Mouse (Mus musculus) brown adipose tissue, adult 24 weeks (tissue): ENCODE data around the gene Csrnp2. TPM values are rescaled to one million over a fixed set of nuclear protein-coding genes. Genes with fewer than 3 reads are reported as not detected.
"Not testable (repeated sequence)": the region's sequence is repeated elsewhere in the genome, so short reads cannot be mapped to it uniquely, and the experiment has no call there.

ENCODE experiments used
- H3K27ac ChIP-seq: fragments of 200-500 bp; replicated peaks from 2 replicates; pipeline ENCODE4 v1.5.1; 2012; ENCODE audit warnings: low read depth, mild to moderate bottlenecking, low read length
- H3K4me1 ChIP-seq: fragments of 200-500 bp; 2 replicates; pipeline ENCODE4 v1.6.1; 2012; ENCODE audit warnings: low read length, mixed read lengths; ENCODE audit not compliant: control insufficient read depth, insufficient read depth, insufficient read length
- H3K4me3 ChIP-seq: fragments of 200-500 bp; 2 replicates; pipeline ENCODE4 v1.5.1; 2012; ENCODE audit warnings: low read depth, mild to moderate bottlenecking, low read length, moderate library complexity; ENCODE audit not compliant: insufficient read depth
- polyA plus RNA-seq: library from polyadenylated mRNA; stranded (reverse); fragments of >200 nt; gene quantifications from 2 replicates; pipeline ENCODE4 v1.2.4, GENCODE M21; 2012; ENCODE audit not compliant: missing spikeins, insufficient read depth, insufficient read length

The Csrnp2 gene
- polyA plus RNA-seq, result 1.5 and 1.7 TPM in 2 replicates

DNA sequence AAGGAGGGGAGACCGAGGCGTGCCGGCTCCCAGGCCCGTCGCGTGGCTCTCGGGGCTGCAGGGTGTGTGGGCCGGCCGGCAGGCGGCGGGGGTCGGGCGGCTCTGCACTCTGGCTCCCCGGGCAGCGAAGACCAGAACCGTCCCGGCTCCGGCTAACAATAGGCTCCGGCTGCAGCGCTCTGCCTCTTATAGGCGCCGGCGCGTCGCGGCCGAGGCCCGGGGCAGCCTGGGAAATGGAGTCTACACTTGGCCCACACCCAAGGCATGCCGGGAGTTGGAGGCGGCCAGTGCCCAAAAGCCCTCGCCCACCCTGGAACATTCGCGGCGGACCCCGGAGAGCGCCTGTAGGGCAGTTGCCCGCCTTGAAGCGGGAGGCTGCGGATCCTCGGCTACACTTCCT lies at the start of gene Csrnp2:
Gene Csrnp2 (minus strand): TSS at position 387 of the 400 bp plus-strand sequence.
- peak within 1 kb of the TSS; percentile 71 for H3K4me3 ChIP-seq
- peaks cover 8% of the 10 kb centered on the region; the same call in 1 of the 2 replicates for H3K4me1 ChIP-seq
- no peak within 1 kb of the TSS; the same call in 1 of the 2 replicates for H3K27ac ChIP-seq

DNA sequence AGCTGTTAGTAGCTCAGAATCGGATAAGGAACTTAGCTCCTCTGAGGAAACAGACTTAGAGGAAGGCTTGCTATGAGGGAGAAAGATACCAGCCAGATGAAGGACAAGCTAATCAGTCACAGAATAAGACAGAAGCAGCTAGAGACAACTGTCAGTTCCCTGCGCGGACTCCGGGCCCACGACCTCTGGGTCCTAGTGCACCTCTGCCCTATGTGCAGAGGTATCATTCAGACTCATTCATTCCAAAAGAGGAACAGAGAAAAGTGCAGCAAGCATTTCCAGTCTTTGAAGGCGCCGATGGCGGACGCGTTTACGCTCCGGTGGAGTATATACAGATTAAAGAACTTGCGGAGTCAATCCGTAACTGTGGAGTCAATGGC lies 48.4 kb upstream of the Csrnp2 start:
- not testable (repeated sequence) for H3K27ac ChIP-seq, H3K4me1 ChIP-seq, H3K4me3 ChIP-seq

DNA sequence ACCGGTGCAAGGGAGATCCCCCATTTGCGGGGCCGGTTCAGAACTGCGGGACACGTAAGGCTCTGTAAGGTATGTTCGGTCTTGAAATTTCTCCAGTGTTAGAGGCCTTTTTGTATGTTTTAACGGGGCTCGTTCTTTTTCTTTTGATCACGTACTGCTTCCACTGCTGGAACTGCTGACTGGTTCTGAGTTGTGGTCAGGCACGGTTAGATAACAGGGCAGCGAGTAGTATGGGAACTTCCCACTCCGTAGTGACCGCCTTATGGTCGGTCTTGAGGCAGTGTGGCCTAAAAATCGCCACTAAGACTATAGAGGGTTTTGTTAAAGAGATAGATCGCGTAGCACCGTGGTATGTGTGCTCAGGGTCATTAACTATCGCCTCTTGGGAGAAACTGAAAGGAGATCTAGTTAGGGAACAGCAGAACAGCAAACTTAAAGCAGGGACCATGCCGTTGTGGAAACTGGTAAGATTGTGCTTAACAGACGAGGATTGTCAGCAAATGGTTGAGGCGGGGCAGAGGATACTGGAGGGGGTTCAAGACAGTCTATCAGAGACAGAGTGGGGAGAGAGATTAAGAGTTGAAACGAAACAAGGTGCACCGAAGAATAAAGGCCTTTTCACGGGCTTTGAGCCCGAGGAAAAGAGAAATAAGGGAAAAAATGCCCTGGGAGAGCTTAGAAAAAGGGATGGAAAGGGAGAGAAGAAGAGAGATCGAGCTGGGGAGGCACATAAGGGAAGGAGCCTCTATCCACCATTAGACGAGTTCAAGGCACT lies 47.8 kb upstream of the Csrnp2 start:
- not testable (repeated sequence) for H3K4me3 ChIP-seq, H3K4me1 ChIP-seq, H3K27ac ChIP-seq

DNA sequence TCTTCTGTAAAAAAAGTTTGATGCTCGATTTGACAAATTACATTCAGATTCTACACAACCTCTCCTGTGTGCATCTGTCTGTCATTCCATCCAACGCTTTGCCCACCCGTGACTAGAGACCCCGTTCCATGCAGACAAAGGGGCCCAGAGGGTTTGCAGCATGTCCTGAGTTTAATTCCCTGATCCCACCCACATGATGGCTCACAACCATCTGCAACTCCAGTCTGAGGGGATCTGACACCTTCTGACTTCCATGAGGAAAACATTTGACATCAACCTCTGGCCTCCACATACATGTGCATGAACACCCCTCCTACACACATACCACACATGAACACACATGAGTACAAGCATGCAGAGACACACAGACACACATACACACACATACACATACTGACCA lies 46.1 kb upstream of the Csrnp2 start:
- no peaks in the 10 kb centered on the region for H3K4me1 ChIP-seq
- H3K4me3 ChIP-seq, result no peak overlapping the region
- no peak overlapping the region for H3K27ac ChIP-seq

DNA sequence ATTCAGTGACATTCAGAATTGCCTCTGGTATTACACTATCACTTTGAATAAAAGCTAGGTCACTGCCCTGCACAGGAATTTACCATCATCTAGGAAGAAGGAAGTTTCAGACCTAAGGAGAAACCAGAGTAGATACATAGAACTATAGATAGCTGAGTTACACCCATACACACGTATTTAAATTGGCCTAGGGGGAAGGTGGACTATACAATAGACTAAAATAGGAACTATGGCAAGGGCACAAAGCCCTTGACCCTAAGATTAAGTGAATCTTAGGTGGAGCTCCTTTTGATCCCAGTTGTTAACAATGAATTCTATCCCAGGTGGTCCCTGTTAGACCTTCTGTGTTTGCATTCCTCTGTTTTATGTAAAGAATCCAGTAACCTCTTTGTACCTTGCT lies 45.7 kb upstream of the Csrnp2 start:
- H3K4me3 ChIP-seq, H3K27ac ChIP-seq, H3K4me1 ChIP-seq: not testable (repeated sequence)

DNA sequence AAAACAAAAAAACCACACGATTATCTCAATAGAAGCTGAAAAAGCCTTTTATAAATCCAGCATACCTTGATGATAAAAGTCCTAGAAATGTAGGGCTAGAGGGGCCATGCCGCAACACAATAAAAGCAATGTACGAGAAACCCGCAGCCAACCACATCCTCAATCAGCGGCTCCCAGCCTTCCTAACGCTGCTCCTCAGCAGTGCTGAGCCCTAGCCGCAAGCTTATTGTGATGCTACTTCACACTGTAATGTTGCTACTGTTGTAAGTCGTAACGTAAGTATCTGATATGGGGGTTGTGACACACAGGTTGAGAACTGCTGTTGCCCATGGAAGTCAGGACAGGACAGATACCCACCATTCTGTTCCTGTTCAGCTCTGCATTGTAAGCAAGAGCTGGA lies 44.1 kb upstream of the Csrnp2 start:
- H3K4me1 ChIP-seq, result no peaks in the 10 kb centered on the region
- no peak overlapping the region for H3K27ac ChIP-seq
- no peak overlapping the region for H3K4me3 ChIP-seq

DNA sequence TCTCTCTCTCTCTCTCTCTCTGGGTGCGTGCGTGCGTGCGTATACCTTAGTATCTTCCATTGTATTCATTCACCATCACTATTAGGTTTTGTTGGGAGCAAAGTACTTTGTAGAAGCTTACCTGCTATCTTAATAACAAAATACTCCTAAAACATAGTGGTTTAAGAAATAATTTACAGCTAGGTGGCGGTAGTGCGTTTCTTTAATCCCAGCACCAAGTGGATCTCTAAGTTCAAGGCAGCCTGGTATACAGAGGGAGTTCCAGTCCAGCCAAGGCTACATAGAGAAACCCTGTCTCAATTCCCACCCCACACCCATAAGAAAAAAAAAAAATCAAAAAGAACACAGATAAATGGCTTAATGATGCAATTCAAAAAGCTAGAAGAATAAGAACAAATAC lies 42.6 kb upstream of the Csrnp2 start:
- no peak overlapping the region for H3K4me3 ChIP-seq
- no peaks in the 10 kb centered on the region for H3K4me1 ChIP-seq
- H3K27ac ChIP-seq, result no peak overlapping the region

DNA sequence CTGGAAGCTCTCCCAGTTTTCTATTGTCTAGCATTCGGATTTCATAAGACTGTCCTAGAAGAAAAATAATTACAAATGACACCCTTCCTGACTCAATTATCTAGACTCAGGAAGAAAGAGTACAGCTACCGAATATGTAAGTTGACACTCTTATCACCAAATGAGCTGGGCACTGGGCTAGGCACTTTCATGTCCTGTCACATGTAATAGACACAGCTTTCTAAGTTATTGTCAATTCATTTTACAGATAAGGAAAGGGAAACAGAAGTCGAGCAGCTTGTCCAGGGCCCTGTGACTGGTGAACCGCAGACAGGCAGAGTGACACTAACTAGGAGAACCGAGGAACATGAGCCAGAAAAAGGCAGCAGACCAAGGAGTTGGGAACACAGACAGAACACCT lies 32.6 kb upstream of the Csrnp2 start:
- Histone ChIP-seq H3K4me1 (no peaks in the 10 kb centered on the region), H3K27ac (no peak overlapping the region), H3K4me3 (no peak overlapping the region)

DNA sequence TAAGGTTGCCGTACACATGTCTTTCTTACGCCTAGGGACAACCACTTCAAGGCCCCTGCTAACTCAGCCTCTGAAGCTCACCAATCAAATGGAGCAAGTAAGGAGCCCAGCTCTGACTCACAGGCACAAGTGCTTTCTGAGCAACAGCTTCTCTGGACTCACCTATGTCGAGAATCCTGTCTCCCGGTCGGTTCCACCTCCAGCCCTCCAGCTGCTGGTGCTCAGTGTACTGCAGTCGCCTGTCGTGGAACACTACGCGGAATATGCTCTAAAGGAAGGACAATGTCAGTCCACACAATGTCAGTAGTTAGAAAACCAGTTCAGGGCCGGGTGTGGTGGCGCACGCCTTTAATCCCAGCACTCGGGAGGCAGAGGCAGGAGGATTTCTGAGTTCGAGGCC lies 30.1 kb upstream of the Csrnp2 start:
- Histone ChIP-seq H3K27ac (no peak overlapping the region), H3K4me3 (no peak overlapping the region), H3K4me1 (no peaks in the 10 kb centered on the region)

DNA sequence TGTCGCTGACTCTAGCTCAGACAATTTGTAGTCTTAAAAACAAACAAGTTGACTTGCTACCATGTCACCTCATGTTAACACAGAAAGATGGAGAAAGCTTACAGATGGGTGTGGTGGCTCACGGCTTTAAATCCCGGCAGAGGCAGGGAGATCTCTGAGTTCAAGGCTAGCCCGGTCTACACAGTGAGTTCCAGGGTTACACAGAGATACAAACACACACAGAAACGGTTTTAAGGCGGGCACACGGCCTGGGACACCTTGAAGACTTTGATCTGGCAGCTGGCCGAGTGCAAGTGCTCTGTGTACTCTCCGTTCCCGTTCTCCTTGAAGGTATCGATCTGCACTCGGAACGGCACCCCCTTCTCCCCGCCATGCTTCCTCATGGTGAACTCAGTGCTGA lies 25.0 kb upstream of the Csrnp2 start:
- H3K4me1 ChIP-seq, result no peaks in the 10 kb centered on the region
- no peak overlapping the region for H3K27ac ChIP-seq
- H3K4me3 ChIP-seq, result no peak overlapping the region

DNA sequence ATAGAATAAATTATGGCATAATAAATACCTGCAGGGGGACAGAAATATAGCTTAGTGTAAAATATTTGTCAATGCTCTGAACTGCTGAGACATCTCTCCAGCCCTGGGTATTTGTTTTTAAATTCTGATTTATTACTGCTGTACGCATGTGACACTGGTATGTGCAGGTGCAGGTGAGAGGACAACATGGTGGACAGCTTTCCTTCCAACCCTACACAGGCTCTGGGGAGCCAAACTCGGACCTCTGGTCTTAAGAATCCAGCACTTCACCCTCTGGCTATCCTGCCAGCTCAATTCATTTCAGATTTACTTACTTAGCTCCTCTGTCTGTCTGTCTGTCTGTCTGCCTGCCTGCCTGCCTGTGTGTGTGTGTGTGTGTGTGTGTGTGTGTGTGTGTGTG lies 19.8 kb upstream of the Csrnp2 start:
- no peak overlapping the region for H3K4me3 ChIP-seq
- H3K4me1 ChIP-seq, result no peaks in the 10 kb centered on the region

DNA sequence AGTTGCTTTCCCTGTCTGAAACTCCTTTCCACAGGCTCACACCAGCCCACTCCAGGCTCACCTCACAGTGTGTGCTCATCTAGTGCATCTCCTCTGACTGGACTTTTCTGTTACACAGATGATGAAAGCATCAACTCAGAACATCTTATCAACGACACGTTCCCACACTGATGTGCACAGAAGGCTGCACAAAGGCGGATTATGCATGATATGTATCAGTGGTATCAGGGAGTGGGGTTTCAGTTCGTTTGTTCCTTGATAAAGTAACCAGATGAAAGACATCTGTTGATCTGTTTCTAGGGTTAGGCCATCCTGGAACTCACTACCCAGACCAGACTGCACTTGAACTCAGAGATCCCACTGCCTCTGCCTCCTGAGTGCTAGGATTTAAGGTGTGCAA lies 18.1 kb upstream of the Csrnp2 start:
- Histone ChIP-seq H3K27ac (no peak overlapping the region), H3K4me1 (no peaks in the 10 kb centered on the region), H3K4me3 (no peak overlapping the region)

More for the DNA sequence above, 19.8 kb upstream of the Csrnp2 start:
- H3K27ac ChIP-seq, result no peak overlapping the region

DNA sequence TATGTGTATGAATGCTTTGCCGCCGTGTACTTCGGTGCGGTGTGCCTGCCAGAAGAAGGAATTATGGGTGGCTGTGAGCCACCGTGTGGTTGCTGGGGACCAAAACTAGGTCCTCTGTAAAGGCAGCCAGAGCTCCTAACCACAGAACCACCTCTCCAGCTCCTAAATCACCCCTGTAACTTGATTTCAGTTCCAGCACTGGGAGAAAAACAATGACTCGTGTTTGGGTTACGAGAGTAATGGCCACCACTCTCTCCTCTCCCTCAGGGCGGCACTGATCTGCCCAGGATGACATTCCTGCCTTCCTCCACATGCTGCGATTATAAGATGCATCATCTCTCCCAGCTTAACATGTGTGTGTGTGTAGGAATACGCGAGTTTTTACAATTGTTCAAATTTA lies 14.8 kb upstream of the Csrnp2 start:
- H3K4me3 ChIP-seq, result no peak overlapping the region
- no peak overlapping the region for H3K27ac ChIP-seq
- H3K4me1 ChIP-seq, result no peaks in the 10 kb centered on the region

DNA sequence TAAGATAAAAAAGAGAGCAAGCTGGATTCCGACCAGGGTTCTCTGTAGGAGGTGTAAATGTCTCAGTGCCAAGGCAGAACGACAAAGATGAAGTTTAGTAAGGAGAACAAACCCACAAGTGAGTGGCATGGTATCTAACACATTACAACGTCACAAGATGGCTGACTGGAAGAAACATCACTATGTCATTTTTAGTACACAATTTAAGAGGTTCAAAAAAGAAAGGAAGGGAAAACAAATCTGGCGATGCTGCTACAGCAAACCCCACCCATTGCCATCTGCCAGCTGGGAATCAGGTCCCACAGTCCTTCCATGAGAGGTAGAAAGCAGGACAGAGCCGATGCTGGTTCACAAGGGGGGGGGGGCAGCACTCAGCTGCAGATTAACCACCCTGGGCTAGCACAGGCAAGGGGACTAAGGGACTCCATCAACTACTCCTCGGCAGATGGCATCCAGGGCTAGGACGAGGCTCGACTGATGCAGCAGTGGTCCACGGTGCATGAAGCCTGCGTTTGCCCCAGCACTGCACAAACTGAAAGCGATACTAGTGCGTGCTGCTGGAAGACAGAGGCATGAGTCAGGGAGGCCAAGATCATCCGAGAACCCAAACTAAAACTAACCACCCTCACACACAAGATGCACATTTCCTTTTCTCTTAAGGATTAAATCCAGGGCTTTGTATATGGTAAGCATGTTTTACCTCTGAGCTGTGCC lies 13.3 kb upstream of the Csrnp2 start:
- Histone ChIP-seq H3K27ac (no peak overlapping the region), H3K4me3 (no peak overlapping the region), H3K4me1 (no peaks in the 10 kb centered on the region)

DNA sequence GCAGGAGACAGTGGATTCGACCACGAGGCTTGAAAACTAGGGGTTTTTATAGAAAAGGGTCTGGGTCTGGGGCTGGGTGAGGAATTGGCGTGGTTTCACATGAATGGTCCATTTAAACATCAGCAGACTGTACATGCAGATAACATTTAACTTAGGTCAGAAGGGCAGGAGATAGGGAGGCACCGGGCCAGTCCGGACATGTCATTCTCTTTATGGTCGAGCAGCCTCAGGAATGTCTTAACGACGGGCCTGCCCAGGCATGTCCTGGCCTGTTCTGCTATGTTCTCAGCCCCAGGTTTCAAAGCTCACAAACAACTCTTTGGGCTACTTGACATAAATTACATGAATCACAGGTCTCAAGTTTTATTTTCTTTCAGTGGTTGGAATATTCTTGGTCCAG lies 4.2 kb upstream of the Csrnp2 start:
- not testable (repeated sequence) for H3K4me3 ChIP-seq, H3K27ac ChIP-seq, H3K4me1 ChIP-seq

DNA sequence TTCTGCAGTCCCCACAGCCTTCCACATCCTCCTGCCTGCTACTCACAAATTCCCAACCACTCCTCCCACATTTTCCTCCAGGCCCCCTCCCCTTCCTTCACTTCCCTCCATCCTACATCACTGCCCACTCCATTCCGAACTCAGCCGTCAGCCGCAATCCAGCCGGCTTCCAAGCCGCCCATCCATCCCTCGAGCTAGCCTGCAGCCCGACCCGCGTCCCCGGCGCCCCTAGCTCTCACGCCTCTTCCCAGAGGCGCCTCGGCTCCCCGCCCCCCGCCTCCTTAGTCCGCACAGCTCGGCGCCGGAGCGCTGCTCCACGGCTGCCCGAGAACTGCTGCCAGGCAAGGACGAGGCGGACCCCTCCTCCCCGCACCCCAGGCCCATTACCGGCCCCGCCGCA lies 641 bp downstream of the Csrnp2 start:
- H3K27ac ChIP-seq, result no peak overlapping the region
- H3K4me1 ChIP-seq, result peaks cover 10% of the 10 kb centered on the region
- peak overlapping the region; percentile 71 for H3K4me3 ChIP-seq
